Mouse (Mus musculus): ENCODE results near the gene Snap91.
A peak's percentile ranks its signal among the peaks of the same experiment; 100 is the strongest.

Snap91 gene

DNA sequence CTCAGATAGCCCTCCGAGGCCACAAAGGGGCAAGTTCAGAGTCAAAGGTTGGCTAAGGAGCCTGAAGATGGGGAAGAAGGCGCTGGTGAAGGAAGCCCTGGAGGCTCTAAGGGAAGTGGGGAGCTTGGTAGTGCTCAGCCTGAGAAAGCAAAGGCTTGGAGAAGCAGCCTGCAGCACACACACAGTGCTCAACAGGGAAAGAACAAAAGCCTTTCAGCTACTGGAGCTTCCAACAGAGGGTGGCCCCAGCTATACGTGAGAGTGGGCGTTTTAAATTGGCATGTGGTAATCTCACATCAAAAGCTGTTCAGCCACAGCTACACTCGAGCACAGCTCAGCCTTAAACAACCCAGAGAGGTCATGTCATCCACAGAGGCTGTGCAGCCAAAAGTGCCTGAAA lies 67.1 kb downstream of the Snap91 start:
- no peak for DNase-seq

DNA sequence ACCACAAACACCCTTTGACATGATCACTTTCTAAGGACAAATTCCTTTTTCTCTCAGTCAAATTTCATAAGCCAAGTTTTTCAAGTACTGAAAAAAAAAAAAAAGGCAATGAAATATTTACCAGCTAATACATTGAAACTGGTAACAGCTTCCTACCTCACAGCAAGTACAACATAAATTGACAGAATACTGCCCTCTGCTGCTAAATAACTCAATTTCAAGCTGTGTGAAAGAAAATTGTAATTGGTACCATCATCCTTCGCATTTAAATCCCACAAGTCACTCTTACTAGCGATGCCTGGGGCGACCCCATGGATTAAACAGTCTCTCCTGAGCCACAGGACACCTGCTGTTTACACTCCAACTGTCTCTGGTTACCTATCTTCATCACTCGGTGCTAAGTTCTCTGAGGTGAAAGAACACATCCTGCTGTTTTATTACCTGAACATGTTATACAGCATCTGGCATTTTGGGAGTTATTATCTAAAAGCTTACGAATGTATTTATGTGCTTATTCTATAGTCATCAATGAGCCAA lies 69.7 kb downstream of the Snap91 start:
- no peak for DNase-seq

DNA sequence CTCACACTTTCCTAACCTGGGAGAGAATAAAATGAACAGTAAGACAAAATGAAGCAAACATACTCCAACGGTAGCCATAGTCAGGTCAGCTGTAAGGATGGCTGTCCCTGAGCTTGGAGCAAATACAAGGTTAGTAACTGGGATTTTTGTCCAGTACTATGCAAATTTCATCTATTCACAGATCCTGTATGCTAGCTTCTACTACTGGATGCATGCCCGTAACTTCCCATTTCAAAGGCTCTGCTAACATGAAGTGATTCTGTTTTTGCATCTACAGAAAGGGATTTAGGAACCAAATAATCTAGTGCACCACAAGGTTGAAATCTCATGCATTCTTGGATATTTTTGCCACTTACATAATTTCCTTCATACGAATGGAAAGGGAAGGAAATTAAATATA lies 70.2 kb downstream of the Snap91 start:
- no peak for DNase-seq

DNA sequence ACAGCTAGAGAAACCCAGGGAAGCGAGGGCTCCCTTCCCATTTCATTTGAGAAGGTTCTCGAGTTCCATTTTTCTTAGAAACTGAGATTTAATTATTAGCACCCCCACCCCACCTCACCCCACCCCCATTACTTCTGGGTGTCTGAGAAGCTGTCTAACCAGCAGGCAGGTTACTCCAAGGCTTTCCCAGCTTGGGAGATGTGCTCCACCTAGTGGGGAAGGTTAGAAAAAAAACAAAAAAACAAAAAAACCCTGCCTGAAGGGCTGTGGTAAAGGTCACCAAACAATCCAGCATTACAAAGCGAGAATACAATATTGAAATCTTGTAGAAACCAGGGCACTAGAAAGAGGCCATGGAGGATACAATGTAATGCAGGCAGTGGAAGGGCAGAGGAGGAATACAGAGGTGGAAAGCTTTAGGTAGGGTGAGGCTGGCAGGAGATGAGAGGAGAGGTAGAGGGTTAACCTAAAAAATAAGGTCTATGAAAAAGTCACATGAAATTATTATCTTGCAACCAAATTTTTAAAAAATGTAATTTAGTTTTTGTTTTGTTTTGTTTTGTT lies 79.8 kb downstream of the Snap91 start:
- peak; percentile 34 for DNase-seq

DNA sequence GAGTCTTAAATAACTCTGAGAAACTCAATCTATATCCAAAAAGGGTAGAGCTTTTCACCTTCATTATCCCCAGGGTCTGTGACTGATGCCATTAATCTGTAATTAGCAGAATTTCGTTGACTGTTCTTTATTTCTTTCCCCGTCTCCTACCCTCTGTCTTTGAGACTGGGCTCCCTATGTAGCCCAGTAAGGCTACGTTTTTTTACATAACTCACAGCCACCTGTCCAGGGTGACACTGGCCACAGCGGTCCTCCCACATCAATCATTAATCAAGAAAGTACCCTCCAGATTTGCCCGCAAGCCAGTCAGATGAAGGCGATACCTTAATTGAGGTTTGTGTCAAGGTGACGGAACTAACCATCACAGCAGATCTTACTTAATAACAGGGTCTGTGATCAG lies 81.4 kb downstream of the Snap91 start:
- DNase-seq = no peak

DNA sequence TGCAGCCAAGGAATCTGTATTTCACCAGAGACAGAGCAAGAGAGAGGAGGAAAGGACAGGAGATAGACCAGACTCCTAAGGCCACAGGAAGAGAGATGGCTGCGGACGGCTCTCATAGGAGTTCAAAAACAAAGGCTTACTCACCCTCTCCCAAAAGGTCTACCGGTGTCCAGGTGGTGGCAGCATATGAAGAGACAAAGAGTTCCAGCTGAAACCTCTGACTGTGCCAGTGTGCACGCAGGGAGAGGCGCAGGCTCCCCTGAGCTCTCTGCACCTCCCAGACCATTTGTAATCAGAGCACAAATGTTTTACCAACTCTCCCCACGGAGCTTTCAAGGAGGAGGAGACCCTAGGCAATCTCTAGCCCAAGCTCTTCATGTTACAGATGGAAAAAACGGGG lies 81.8 kb downstream of the Snap91 start:
- DNase-seq = peak; percentile 27

DNA sequence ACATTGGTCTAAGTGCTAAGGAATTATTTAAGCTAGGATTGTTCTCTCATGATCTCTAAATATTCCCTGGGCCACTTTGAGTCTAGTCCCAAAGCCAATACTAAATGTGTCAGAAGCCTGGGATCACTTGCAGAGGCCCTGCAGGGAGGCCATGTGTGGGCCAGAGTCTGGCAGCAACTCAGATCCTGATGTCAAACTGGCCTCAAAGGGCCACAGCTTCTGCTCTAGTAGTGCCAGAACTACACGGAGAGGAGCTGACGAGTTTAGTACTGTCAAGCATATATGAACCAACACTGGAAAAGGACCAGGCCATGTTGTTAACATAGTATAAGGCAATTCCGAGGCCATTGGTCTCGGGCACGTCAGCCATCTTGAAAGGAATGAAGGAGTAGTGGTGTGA lies 82.3 kb downstream of the Snap91 start:
- DNase-seq = peak; percentile 44

DNA sequence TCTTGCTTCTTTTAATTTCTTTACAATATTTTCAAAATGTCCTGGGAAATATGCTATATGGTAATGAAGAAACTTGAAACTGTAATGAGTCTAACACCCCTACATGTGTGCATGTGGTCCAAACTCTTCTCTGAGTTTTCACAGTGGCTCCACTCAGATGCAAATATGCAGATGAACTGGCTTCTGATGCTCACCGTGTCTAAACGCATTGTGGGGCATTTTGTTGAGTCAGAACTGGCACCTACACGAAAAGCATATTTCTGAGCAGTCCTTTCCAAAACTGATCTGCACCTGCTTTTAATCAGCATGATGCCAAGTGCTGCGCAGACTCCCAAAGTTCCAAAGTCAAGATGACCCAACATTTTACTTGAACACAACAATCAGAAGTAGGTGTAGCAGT lies 82.9 kb downstream of the Snap91 start:
- no peak for DNase-seq

DNA sequence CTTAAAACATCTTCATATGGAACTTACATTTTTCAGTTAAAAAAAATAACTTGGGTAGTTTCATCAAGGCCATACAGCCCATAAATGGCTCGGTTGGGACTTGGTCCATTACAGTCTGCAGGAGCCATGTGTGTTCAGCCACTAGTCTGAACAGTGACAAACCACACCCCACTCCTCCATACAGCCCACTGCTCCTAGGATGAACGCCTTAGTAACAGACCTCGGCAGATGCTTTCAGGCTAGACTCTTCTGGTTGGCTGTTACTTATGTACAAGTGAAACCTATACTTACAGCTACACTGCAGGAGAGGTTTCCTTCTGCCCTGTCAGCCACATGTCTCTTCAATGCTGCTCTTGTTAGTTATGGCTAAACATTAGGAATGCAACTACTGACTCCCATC lies 85.2 kb downstream of the Snap91 start:
- no peak for DNase-seq

DNA sequence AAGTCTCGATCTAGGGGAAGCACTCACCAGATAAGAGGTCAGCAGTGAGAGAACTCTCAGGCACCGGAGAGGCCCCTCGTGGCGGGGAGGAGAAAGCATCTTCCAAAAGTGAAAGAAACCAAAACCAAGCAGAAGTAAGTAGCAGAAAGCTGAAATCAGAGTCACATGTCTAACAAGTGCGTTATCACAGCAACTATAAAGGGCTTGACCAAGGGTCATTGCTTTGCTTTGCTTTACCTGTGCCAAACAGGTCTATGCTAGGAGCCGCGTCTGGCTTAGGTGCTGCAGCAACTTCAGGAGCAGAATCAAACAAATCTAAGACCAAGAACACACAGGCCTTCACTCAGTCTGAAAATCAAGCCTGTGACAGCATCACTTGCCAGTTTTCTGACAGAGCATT lies 88.5 kb downstream of the Snap91 start:
- no peak for DNase-seq

DNA sequence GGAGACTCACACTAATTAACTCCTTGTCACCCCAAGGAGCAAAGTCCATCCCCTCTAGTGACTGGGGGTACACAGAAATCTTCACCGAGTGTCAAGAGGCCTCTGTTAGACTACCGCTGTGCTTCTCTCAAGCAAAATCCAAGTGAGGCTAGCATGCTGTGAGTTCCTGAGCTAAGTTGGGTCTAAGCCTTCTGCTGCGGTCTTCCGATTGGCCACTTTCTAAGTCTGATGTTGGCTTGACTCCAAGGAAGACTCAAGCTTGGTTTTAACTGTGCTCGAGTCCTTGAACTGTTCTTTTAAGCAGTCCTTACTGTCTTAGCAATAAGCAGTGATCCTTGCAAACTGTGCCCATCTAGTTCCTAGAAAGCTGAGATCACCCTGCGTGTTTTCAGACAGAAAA lies 91.3 kb downstream of the Snap91 start:
- no peak for DNase-seq

DNA sequence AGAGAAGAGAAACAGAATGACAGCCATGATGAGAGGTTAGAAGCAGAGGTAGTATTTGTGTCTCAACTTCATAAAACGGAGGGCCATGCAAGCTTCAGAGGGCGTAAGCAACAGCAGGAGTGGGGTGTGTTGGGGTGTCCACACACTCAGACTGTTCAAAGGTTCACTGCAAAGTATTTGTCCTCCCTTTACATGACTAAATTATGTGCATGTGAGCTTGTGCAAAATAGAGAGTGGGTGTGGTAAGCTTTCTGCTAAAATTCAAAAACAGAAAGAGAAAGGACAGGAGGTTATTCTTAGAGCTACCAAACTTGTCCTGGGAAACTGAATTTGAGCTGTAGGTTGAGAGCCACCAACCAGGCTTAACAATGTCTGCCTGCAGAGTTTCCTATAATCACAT lies 97.6 kb downstream of the Snap91 start:
- no peak for DNase-seq

DNA sequence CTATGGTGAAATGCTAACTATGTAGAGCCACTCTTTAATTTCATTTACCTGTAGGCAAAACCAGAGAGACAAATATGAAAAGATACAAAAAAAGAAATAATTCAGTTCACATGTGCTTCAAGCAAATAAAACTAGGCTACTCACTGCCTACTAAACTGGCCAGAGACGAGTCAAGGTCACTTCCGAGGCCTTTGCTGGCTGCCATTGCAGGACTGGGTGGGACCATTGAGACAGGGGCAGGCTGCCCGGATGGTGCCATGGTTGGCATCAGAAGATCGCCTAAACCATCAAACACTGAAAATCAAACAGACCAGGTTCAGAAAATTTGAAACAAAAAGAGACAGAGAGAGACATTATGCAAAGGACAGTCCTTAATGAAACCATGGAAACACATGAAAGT lies 99.0 kb downstream of the Snap91 start:
- DNase-seq = no peak

DNA sequence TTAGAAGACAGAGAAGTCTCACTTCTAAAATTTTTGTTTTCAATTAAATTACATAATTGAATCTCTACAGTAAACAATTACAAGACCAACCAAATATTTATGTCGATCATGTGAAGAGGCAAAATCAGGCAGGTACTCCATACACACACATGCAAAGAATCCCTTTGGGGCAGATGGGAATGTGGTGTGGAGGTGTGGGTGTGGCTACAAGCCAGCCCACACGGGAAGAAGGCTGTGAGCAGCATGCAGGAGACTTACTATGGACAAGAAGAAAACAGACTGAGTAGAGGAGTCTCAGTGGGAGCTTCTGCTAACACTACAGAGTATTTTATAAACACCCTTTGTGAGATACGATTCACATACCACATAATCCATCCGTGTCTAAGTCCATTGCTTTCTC lies 102.2 kb downstream of the Snap91 start:
- no peak for DNase-seq

DNA sequence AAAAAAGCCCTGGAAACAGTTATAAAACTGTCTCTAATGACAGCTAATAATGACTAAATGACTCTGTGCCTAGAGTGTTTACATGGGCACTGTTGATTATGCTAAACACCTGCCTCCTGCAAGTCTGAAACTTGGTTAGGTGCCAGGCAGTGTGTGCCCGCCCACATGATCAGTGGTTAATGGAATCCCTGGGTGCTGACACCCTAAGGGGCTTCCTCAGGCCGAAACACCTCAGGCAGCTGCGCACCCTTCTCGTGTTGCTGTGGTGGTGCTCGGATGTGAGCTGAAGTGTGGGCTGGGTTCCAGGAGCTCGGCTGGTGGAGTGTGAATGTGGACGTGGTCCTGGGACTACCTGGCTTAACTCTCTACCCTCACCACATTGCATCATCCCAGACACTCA lies 103.1 kb downstream of the Snap91 start:
- DNase-seq = no peak

DNA sequence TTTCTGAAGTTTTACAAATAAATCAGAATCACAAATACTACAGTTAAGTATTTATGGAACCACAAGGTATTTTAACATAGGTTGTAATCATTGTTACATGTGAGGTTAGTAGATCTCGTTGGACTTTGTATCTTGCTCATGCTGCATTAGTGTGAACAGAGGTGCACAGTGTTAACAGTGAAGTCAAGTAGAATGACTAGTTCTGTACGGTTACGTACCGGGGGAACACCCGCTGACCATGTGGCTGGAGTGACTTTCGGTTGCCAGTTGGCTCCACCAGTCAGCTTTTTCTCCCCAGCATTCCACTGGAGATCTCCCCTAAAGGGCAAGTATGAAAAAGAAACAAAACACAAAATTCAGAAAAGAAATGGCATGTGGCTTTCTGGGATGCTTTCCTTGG lies 105.1 kb downstream of the Snap91 start:
- DNase-seq = no peak

DNA sequence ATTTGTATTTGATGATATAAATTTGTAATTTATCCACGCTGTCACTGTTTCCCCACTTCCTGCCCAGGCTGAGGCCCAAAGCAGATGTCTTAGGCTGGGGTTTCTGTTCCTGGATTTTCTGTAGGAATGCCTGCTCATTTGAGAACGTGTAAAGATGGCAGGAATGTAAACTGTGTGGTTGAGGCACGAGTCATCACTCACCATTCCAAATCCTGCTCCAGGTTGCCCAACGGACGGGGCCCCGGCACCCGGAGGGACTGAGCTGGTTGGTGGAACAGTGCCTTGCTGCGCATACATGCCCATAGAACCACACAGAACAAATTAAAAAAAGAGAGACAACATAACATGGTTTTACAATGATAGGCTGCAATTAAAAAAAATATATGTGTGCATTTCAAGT lies 106.5 kb downstream of the Snap91 start:
- DNase-seq = no peak

DNA sequence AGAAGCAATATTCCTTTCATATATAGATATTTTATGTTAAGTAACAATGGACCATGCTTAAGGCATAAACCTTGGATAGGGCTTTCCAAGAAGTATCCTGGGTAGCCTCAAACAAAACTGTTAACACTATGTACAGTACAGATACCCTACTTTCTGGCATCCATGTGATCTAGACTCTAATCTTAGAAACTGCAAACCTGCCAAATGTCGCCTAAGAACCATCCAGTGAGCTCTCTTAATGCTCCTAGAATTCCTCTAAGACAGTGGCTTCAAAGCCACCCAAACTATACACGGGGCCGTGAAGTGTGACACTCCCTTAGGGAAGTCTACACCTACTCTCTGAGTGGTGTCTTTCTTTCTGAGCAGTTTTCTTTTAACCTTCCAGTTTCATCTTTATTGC lies 107.6 kb downstream of the Snap91 start:
- no peak for DNase-seq

DNA sequence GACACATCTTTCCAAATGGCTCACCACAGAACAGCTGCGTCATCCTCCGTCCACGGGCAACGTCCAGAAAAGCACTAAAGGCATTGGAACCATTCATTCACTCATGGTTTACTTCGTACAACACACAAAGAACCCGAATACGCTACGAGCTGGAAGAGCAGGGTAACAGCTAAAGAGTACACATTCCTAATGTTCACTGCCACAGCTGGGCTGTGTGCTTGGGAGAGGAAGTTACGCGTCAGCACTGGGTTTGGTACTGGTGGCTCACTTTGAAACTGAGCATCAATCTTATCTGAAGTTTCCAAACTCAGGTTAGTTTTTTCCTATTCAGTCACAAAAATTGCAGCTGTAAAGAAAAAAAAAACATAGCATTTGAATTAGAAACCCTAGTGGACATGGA lies 113.5 kb downstream of the Snap91 start:
- no peak for DNase-seq

DNA sequence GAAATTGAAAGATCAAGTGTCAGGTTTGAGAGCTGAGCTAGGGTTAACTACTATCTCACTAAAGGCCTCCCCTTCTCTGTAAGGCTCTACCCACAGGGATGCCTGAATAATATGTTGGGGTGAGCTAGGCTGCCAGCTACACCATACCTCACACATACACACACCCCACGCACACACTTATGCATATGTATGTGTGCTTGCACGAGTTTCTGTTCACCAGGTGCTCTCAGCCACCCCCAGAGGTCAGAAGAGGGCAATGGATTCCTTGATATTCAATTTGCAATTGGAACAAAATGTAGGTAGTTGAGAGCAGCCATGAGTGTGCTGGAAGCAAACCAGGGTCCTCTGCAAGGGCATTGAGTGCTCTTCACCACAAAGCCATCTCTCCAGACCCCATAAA lies 116.5 kb downstream of the Snap91 start:
- no peak for DNase-seq

DNA sequence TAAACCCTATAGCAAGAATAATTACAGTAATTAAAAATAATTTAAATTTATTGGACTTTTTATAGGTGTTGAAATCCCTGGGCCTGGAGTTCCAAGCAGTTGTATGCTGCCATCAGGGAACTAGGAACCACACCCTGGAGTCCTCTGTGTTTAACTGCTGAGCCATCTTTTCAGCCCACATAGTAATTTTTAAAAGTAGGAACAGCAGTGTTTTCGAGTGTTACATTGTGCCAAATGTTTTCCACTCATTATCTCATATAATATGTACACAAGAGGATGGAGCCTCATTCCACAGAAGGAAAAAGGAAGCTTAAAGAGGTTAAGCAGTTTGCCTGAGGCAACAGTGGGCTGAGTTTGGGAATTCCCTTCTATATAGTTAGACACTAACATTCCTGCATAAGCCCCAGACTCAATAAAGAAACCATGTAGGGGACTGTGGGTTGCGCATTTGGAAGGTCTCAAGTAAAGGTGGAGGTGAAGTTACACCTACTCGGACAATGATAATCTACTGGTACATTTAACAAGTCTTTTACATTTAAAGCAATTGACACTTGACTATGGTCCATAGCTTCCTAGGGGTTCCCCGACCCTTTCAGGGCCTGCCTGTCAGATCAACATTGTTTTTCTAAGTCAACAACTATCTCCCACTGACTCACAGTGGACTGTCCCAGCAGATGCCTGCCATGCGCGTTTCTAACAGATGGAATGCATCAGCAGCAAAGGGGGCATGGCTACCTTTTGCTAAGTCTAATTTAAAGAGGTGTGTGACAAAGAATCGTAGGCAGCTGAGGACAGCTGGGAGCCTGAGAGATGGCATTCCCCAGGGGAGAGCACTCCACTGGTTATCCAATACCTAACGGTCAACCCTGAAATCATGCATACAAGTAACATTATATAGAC lies 117.7 kb downstream of the Snap91 start:
- no peak for DNase-seq

DNA sequence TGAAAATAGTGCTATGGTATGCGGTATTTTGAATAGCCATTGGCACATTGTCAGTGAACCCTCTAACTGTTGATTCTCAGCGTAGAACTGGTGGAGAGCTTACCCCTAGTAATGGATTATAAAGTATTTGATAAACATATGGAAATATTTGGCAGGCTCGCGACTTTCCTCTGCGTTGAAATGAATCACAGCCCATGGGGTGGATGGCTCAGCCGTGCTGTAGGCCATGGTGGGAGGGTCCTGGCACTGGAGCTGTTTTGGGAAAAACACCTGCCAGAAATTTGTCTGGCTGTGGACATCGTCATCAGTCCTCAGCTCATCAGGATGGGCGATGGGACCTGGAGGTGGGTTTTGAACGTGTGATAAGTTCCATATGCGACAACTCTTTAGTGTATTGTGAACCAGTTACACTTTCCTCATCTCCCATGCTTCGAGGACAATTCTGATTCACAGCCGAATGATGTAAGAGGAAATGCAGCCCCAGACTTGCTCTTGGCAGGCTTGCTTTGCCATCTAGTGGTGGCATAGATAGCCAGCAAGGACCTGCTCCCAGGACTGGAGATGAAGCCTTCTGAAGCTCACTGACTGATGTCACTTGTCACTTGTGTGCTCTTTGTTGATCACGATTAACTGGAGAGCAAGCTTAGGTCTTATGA lies 134.4 kb downstream of the Snap91 start:
- peak; percentile 45 for DNase-seq

DNA sequence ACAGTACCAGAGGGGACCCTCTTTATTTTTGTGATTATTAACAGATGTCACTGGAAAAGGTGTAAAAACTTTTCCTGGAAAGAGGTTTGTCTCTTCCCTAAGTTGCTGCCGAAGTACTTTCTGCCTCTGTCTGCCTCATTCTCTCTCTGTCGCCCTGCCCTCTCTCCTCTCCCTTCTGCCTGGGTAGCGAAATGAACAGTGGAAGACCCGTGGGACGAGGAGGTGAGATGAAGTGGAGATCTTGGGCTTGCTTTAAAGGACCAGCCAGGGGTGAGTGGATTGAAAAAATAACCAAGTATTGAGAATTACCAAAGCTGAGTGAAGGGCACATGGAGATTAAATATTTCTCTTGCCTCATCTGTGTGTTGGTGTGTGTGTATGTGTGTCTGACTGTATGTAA lies 136.4 kb downstream of the Snap91 start:
- no peak for DNase-seq

Data from cerebellum, adult 8-10 months (tissue).